Mouse (Mus musculus): ENCODE measurements at regions not wholly inside any gene's neighbourhood (a gene's known extent, or its start where the extent isn't known, plus 50 kb on each side); places are given as distances from the start of the nearest gene placed in this dataset.

- TF ChIP-seq CTCF (conservative IDR thresholded peaks at IDR 0.05; ENCODE audit: insufficient read depth, insufficient read length, low read depth, low read length): no peak
- TF ChIP-seq POLR2A (IDR thresholded peaks at IDR 0.05; ENCODE audit: low read depth, low read length): no peak
Observed at GRCm38 (mm10) chr9:26678288-26678687, 55.2 kb upstream of the B3gat1 start.
